Mouse (Mus musculus): ENCODE measurements around the gene Kctd14.

Gene Kctd14

DNA sequence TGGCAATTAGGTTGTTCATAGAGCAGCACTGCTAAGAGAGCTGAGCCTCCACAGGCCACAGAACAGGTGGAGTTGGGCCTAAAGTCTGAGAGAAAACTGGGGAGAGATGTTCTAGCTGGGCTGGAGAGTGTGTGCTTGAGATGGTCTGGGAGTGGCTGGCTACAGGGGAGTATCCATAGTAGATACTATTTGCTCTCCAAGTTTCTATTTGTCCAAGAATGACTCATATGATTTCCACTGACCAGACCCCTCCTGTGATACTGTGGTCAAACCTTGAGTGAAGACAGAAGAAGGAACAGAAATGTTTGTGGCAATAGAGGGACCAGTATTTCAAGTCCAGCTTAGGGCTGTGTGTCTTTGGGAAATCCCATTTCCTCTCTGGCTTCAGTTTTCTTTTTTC is 12.1 kb upstream of the Kctd14 start:
- no peak for DNase-seq (ENCODE audit: low spot score in 2 of 2)

DNA sequence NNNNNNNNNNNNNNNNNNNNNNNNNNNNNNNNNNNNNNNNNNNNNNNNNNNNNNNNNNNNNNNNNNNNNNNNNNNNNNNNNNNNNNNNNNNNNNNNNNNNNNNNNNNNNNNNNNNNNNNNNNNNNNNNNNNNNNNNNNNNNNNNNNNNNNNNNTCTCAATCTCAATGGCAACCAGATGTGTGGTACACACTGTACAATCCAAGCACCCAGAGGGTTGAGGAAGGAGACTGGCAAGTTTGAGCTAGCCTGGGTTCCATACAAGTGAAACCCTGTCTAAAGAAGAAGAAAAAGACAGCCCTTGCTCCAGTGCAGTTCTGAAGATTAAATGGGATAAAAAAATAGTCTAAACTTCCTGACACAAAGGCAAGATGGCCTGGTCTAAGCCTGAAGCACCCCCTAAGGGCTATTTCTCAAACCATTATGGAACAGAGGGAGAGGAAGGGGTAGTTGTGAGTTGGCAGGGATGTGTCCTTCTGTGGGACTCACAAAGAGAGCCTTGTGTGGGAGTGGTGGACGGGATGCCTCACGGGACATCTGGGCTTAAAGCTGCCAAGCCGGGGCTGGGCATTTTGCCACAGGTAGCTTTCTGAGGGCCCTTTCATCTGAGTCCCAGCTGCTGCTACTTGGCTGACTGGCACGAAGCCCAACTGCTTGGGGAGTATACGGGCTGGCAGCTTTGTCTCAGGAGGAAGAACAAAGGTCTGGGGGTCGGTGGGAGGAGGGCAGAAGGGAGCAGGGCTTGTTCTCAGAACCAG is 4.8 kb upstream of the Kctd14 start:
- peak in 1 of 2 experiments; percentile 17 for DNase-seq (ENCODE audit: low spot score in 2 of 2)

DNA sequence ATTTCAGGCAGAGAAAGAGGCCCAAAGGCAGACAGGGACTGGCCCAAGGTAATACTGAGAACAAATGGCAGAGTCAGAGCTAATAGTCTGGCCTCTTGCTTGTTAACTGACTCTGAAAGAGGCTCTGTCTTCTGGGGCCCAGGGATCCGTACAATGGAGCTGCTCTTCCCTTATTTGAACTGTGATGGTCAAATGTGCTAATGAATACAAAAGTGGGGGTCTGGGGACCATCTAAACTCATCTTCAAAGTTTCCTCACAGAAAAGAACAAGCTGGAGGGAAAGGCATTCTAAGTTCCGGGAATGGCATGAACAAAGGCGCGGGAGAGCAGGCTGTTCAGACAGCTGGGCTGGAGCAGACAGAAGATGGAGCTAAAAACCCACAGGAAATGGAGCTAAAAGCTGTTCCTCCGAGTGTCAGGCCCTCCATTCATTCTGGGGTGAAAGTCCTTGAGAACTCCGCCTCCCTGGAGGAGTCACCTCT is 4.0 kb upstream of the Kctd14 start:
- DNase-seq (ENCODE audit: low spot score in 2 of 2): no peak

DNA sequence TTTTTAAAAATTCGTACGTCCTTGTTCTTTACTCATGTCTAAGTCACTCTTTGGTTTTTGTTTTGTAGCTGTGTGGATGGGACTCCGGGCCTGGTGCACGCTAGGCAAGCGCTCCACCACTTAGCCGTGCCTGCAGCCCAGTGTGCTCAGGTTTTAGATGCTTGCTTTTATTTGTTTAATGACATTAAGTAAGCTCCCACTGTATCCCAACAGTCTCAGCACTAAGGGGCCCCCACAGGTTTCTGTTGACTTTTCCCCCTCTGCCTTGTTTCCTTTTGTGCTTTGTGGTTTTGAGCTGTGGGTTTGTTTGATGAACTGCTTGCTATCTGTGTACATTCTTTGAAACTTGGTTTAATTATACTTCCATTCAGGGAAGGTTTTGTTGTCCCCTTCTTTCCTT is 1.1 kb downstream of the Kctd14 start:
- DNase-seq (ENCODE audit: low spot score in 2 of 2): no peak

DNA sequence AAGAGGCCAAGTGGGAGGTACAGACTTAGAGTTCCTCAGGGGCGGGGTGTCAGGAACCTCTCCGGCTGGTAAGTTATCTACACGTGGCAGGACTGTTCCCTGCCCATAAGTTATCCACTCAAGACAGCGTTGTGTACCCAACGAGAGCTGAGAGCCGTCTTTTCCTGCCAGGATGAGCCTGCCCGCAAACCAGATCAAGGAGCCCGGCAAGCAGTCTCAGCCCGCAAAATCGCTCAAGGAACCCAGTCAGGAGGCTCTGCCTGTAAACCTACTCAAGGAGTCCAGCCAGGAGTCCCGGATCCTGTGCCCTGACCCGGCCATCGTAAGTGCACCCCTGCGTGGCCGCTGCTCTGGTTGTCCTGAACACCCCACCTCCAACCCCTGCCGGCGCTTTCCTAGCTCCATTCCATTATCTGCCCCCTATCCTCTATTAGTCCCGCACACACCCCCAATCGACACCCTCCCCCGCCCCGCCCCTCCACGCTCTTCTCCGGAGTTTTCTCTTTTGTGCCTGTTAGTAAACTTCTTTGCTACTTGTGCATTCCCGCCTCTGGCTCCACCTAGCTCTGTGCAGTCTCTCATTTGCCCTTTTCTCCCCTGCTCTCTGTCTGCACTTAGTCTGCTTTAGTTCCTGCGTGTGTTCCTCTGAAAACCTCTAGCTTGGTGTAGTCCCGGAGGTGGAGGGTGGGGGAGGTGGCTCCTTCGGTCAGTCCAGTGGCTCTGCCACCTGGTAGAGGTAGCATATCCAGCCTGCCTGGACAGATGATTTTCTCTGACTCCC is 2.2 kb downstream of the Kctd14 start:
- peak; percentile 55 to 73 for DNase-seq (ENCODE audit: low spot score in 2 of 2)

DNA sequence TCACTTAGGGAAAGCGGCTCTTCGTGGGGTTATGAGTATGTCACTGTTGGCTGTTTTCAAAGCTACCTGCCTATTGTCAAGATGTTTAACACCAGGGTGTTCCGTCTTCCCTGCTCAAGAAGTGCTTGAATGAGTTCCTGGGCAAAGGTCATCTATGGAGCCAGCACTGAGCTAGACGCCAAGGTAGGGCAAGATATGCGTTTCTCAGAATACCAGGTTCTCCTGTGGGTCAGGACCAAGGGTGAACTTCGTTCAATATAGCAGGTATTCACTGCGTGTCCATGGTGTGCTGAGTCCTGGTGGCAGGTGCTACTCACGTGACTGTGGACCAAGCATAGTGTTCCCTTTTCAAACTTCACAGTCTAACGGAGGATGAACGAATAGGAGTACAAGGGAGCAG is 3.7 kb downstream of the Kctd14 start:
- no peak for DNase-seq (ENCODE audit: low spot score in 2 of 2)

DNA sequence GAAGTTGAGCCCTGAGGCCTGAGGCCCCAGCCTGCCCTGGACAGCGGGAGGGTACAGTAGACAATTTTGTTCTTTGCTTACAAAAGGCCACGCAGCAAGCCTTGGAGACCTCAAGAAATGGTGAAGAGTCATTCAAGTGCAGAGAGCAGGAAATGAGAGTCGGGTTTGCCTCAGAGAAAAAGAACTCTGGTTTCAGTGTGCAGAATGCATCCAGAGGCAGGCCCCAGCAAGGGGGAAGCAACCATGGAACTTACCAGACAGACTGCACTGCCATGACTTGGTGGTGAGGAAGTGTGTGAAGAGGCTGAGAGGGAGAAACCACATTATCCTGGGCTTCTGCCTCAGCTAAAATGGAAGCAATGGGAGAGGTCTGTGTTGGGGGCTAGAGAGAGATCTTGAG is 4.5 kb downstream of the Kctd14 start:
- DNase-seq (ENCODE audit: low spot score in 2 of 2): peak; percentile 36 to 51

DNA sequence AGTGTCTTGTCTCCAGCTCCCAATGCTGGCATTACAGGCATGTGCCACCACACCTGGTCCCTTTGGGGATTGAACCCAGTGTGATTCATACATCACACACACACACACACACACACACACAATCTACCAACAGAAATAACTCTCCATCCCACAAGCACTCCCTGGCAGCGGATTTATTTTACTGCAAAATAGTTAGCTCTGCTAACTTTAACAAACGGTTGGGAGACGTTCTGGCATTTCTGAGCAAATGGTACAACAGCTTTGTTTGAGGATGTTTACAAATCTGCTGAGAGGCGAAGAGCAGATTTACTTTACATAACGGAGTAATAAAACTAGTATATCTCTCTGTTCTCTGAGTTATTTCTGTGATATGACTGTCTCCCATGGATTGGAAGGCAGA is 21.9 kb downstream of the Kctd14 start:
- no peak for DNase-seq (ENCODE audit: low spot score in 2 of 2)

DNA sequence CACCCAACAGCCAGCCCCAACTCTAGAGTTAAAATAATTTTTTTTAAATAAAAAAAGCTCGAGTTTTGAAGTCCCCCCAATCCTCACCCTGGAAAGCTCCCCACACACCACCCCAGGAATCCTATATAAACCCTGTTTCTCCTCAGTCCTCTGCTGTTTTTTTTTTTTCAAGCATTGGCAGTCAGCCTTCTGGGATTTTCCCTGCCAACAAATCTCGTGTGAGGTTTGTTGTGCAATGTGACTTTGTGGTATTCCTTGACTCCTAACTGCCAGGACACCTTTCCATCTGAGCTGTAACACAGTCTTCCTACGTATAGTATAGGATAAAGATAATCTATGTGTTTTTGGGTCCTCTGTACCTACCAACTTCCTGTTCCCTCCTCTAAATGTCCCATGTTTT is 28.2 kb downstream of the Kctd14 start:
- DNase-seq (ENCODE audit: low spot score in 2 of 2): no peak

DNA sequence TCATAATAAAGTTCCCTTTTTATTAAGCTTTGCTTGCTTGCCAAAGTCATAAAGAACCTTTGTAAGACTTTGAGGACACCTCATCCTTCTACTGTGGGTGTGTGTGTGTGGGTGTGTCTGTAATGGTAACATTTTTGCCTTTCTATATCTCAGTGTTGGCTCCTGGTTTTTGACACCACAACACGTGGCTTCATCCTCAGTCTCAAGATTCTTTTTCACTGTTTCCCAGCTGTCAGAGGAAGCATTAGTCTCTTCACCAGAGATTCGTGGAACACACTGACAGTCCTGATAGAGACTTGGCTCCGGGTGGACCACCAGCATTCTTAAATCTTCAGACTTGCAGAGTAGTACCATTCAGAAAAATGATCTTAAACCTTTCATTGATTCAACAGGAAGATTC is 29.2 kb downstream of the Kctd14 start:
- no peak for DNase-seq (ENCODE audit: low spot score in 2 of 2)

DNA sequence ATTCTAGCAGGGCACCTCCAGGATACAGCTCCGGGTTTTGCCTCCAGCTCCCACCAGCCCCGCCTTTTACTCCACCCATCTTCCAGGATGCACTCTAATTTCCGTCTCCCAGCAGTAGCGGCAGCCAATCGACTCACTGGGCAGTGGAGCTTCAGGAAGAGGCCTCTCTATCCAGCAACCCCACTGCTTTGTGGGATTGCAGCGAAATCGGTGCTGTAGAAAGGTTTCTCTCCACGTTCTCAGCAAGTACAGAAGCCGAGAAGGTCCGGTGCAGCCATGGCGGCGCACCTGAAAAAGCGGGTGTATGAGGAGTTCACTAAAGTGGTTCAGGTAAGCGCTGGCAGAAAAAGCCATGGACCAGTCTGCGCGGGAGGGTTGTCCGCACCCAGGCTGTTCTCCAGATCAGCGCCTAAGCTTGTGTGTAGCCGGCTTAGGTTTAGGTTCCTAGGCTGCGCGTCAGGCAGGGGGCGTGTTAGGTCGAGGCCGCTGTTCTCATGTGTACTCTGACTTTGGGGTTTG is 29.8 kb downstream of the Kctd14 start, which contains the start of gene Ints4:
Gene Ints4, plus strand, starts transcription at position 136 of the 519 bp plus-strand sequence.
- peak; percentile 90 to 91 for DNase-seq (ENCODE audit: low spot score in 2 of 2)

DNA sequence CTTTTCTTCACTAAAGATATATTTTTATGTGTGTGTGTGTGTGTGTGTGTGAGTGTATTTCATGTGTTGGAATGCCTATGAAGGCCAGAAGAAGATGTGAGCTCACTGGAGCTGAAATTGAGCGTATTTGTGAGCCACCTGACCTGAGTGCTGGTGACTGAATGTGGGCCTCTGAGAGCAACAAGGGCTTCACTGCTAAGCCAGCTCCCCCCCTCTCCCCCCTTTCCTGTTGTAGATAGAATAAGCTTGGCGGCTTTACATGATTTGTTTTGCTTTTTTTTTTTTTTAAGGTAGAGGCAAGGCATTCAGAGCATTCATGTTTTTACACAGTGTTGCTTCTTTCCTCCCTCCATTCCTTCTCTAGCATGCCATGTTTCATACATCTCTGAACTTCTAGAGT is 32.3 kb downstream of the Kctd14 start:
- DNase-seq (ENCODE audit: low spot score in 2 of 2): no peak

DNA sequence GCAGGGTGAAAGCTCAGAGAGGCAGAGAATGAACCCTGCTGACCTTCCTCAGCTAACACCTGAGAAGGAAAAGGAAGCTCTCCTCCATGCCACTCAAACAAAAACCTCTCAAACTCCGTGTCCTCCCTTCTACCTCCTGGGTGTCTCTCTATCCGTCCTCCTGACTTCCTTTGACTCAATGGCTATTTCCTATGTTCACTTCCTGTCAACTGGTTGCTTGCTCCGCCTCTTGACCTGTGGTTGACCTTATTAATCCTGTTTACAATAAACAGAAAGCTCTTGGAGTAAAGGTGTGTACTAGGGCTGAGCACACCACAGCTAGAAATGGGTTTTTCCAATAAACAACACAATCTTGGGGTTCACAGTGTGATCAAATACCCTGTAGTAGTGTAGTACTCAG is 40.0 kb downstream of the Kctd14 start:
- DNase-seq (ENCODE audit: low spot score in 2 of 2): no peak

DNA sequence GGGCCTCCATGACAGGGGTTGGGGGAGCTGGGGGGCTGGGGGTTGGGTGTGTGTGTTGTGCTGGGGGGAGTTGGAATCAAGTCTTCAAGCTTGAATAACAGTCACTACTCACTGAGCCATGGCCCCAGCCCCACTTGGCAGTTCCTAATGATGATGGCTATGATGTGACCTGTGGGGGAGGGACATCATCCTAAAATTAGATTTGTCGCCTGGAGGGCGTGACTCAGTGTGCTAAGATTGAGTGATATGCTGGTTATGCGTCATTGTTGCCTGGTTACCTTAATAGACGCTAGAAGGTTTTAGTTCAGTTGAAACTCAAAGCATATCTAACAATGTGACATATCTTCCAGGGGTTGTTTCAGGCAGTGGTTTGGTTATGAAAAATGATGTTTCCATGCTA is 41.3 kb downstream of the Kctd14 start:
- no peak for DNase-seq (ENCODE audit: low spot score in 2 of 2)

DNA sequence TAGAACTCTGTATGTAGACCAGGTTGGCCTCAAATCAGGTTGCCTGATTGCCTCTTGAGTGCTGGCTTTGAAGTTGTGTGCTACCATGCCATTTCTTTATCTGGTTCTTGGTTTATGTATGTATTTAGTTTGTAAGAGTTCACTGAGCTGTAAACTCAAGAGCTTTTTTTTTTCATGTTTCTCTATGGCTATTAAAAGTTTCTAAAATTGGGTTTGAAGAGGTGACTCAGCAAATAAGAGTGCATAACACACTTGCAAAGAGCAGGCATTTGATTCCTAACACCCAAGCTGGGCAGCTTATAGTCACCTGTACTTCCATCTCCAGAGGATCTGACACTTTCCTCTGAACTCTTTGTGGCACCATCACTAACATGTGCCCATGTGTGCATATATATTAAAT is 43.9 kb downstream of the Kctd14 start:
- DNase-seq (ENCODE audit: low spot score in 2 of 2): no peak

DNA sequence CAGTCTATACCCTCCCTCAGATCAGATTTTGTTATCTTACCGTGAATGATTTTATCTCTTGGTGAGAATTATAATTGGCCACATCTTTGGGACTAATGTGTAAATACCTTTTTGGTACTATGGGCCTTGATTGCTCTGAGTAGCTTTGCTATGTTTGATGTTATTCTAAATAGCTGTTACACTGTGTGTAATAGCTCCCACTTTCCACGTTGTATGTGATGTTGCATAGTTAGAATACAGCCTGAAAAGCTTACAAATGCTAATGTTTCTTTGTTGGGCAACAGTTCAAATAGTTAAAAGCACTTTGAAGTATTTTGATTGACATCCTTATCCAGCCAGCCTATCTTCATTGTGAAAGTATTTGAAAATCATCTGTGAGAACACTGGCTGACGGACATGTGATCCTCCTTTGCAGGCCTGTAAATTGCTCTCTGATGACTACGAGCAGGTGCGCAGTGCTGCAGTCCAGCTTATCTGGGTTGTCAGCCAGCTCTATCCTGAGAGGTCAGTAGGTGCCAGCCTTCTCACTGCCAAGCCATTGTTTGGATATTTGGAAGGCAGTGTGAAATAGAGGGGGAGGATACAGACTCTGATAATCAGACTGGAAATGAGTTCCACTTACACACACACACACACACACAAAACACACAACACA is 49.6 kb downstream of the Kctd14 start:
- no peak for DNase-seq (ENCODE audit: low spot score in 2 of 2)
